Mouse (Mus musculus): ENCODE data around the gene Ppdpf. TPM values are rescaled to one million over a fixed set of nuclear protein-coding genes. Genes with fewer than 3 reads are reported as not detected.

Ppdpf gene
- polyA plus RNA-seq (2012; rRNA removed) = 96.9 and 106 TPM in 2 replicates

DNA sequence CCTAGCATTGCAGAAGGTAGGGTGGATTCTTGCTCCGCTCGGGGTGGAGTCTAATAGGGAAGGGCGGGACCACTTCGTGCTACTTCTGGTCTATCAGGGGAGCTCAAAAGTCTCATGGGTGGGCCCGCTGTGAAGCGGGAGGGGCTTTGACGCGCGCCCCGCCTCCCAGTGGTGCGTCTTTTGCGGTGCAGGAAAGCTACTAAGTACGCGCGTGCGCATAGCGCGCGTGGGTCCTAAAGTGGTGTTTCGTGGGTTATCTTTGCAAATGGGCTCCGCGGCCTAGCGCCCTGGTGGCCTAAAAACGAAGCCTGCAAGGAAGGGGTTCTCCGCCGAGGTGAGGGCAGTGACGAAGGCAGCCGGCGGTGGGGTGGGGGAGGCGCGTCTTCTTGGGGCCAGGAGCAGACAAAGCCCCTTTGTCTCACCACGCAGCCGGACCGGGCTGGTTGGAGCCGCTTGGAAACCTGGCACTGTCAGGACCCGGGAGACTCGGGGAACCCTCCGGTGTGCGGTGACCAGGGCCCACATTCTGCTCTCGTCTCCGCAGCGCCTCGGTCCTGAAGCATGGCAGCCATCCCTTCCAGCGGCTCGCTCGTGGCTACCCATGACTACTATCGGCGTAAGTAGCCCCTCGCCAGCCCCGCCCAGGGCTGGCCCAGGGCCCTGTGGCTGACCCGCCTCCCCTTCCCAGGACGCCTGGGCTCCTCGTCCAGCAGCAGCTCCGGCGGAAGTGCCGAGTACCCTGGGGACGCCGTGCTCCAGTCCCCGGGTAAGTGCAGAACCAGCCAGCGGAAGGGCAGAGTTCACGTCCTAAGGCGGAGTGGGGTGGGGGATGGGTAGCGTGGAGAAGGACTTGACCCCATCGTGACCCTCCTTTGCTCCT lies at the start of gene Ppdpf:
Gene Ppdpf (plus strand): TSS at position 127 of the 880 bp plus-strand sequence.
- no peak for DNase-seq (ENCODE audit: low read depth)

DNA sequence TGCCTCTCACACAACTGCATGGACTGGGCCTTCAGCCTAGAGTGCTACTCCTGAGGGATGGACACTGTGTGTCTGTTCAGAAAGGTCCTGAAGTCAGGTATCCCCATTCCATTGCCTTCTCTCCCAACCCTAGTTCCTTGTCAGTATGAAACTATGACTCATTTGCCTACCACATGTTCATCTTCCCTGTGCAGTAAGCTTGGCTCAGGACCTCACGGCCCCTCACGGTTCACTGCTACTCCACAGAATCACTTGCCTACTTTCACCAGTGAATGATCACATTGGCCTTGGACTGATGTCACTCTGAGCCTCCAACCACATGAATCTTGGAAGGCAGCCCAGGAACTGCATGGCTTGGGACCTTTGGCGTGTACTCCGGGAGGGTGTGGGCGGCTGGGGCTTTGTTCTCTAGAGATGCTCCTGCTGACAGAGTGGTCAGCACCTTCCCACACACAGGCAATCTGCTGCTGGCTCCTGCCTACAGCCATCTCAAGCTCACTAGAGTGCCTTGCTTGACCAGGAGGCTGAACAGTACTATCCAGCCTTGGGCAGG lies 47.3 kb upstream of the Ppdpf start:
- no peak for DNase-seq (ENCODE audit: low read depth)

DNA sequence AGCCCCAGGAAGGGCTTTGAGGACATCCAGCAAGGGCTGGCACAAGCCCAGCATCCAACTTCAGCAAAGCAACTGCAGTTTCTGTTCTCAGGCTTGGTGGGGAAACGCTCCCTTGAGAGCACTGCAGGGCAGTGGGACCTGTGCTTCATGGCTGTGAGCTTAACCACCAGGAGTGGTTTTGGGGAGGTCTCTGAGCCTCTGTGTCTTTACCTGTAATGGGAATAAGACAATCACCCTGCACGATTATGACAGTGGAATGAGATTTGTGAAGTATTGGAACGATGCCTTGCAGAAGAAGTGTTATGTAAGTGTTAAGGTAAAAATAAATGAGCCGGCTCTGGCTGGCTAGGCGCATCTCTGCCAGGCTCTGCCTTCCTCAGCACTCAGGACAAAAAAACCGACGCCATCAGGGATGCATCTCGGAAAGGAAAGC lies 44.3 kb upstream of the Ppdpf start:
- no peak for DNase-seq (ENCODE audit: low read depth)

GRCm38 (mm10) chr2:181143509-181144276 lies 43.4 kb upstream of the Ppdpf start:
- no peak for DNase-seq (ENCODE audit: low read depth)

GRCm38 (mm10) chr2:181144675-181145074 lies 42.4 kb upstream of the Ppdpf start:
- no peak for DNase-seq (ENCODE audit: low read depth)

DNA sequence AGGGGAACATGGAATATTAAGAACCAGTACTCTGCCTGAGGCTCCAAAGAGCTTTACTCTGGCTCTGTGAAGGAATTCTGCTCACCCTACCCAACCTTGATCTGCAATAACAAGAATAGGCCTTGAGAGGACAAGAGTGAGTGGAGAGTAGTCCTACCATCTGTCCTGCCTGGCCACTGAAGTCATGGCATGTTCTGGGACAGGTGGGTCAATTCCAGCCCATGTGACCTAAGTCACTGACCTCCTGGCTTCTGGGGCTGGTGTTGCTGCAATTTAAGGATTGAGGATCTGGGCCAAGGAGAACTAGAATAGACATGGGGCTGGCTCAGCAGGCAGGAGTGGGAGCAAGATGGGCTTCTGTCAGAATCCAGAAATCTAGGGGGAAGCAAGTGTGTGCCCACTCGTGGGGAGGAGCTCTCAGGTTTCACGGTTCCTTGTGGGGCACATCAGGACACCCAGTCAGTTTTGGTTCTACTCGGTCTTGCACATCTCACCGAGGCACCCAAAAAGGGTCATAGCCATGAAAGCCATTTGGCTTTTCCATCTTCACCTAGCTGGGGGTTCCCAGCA lies 40.0 kb upstream of the Ppdpf start:
- no peak for DNase-seq (ENCODE audit: low read depth)

DNA sequence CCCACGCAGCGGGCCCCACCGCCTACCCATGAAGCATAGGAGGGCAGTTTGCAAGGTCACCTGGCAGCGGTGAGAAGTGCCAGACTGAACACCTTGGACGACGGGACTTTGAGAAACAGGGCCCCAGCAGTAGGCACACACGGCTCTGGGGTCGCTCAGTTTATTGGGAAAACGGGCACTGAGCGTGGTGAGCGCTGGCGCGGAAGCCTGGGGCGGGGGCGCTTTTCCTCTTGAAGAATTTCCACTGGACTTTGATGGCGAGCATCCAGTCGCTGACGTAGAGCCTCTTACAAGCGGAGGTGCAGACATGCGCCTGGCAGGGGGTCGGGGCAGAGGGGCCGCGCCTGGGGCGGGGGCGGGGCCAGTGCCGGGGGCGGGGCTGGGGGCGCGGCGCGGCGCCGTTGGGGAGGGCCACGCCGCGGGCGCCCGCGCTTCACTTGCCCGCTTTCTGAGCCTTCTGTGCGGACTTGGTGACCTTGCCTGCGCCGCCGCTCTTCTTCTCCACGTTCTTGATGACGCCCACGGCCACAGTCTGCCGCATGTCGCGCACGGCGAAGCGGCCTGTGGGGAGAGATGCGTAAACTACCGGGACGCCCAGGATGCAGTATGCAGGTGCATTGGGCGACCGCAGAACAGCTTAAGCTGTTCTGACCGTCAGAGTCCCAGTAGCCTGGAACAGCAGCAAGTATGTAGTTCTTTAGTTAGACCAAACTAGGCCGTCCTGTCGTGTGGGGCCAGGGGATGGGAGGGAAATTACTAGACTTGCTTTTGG lies 39.3 kb upstream of the Ppdpf start:
- DNase-seq (ENCODE audit: low read depth) = no peak

DNA sequence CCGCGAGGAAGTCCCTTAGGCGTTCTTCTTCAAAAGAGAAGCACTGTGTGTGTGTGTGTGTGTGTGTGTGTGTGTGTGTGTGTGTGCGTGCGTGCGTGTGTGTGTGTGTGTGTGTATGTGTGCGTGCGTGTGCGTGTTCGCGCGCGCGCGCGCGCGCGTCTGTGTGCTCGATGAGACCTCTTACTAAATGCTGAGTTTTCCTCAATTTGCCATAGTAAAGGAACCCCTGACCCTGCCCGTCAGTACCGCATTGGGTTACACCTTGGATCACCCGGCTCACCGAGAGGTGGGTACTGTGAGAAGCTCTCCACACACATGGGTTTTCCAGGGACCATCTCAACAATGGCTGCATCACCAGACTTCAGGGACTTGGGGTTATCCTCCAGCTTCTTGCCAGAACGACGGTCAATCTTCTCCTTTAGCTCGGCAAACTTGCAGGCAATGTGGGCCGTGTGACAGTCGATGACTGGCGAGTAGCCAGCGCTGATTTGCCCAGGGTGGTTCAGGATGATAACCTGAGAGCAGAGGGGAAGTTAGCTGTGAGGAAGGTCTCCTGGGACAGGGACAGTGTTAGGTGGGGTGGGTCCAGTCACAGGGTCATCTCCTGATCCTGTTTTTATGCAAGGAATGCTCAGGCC lies 38.6 kb upstream of the Ppdpf start:
- no peak for DNase-seq (ENCODE audit: low read depth)

DNA sequence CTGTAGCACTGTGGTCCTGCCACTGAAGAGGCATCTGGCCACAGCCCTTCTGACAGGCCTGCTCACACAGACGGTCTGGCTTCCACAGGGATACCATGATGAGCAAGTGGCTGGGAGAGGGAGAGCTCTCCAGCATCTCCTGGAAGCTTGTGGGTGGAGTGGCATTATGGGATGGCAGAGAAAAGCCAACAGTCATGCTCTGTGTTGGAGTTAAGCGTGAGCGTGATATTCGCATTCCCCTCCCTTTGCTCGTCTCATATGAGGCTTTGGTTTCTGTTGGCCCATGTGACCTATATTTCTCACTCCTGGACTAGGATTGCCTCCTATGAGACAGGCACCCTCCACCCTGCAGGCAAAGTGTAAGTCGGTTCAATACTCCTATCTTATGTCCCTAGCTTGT lies 36.8 kb upstream of the Ppdpf start:
- DNase-seq (ENCODE audit: low read depth) = no peak

DNA sequence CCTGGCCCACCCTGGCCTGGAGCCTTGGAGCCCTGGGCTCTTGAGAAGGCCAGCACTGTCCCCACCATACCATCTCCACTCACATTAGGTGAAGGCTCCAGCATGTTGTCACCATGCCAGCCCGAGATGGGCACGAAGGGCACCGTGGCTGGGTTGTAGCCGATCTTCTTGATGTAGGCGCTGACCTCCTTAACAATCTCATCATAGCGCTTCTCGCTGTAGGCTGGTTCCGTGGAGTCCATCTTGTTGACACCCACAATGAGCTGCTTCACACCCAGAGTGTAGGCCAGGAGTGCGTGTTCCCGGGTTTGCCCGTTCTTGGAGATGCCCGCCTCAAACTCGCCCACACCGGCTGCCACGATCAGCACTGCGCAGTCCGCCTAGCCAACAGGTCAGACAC lies 34.3 kb upstream of the Ppdpf start:
- DNase-seq (ENCODE audit: low read depth) = no peak

DNA sequence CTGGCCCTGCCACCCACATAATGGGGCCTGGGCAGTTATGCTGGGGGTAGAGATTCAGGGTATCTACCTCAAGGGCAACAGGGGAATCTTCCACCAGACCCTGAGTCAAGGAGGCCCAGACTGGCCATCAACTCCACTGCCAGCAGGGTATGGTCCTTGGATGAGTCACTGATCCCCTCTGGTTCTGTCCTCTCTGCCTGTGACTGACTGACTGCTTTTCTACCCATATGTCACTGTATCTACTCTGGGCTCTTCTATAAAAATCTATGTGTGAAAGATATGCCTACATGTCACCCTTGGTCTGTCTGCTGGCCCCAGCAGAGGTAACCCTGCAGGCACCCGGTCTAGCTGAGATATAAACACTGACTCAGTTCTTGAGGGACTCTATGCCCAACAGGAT lies 33.9 kb upstream of the Ppdpf start:
- no peak for DNase-seq (ENCODE audit: low read depth)

- no peak for DNase-seq (ENCODE audit: low read depth)
Measured at GRCm38 (mm10) chr2:181153837-181154236, 33.2 kb upstream of the Ppdpf start.

GRCm38 (mm10) chr2:181154361-181154760 lies 32.7 kb upstream of the Ppdpf start:
- no peak for DNase-seq (ENCODE audit: low read depth)

DNA sequence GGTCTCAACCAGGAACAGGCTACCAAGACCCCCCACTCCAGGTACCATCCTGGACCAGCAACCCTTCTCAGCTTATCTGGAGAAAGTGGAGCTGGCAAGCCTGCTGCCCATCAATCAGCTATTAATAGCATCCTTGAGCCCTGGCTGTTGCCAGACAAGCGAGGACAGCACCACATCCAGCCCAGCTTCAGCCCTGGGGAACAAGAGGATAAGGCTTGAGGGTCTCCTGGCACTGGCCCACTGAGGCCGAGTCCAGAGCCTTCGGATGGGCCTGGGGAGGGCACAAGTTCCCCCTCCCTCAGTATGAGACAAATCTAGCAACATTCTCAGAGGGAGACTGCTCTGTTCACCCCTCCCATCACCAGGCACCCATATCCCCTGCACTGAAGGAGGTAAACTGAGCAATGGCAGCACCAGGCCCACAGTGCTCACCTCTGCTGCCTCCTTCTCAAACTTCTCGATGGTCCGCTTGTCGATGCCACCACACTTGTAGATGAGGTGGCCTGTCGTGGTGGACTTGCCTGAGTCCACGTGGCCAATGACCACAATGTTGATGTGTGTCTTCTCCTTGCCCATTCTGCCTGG lies 32.1 kb upstream of the Ppdpf start:
- no peak for DNase-seq (ENCODE audit: low read depth)

DNA sequence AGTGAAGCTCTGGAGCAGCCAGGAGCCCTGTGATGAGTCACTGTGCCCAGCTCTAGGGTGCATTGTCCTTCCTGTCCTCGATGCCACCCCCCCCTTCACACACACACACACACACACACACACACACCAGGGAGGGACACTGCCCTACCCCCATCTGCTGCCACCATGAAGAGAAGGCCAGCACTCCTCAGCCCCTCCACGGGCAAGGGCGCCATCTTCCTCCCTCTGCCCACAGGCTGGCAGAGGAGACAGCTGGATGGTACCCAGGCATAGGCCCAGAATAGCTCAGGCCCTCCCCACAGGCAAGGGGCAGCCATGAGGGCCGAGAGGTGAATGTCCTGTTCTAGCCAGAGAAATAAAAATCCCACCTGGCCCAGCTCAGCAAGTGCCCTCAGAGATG lies 31.2 kb upstream of the Ppdpf start:
- no peak for DNase-seq (ENCODE audit: low read depth)

- DNase-seq (ENCODE audit: low read depth) = no peak
Measured at GRCm38 (mm10) chr2:181156248-181157121, 30.6 kb upstream of the Ppdpf start, which contains the start of gene Eef1a2. TSS of gene Eef1a2 (minus strand) at chr2:181157014.

DNA sequence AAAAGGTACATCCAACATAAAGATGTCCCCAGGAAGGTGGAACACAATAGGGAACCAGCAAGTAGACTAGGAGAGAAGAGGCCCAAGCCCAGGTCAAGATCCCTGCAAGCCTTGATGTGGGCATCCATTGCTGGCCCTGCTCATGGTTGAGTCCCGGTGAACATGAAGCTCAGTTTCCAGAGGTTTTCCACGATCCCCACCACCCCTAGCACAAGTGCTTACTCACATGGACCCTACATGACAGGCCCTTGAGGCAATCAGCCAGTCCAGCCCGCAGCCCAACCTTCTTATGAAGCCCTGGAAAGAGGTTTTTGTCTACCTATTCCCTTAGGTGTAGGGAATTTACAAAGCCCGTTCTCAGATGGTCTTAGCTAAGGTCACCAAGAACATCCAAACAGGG lies 29.9 kb upstream of the Ppdpf start:
- DNase-seq (ENCODE audit: low read depth) = no peak

DNA sequence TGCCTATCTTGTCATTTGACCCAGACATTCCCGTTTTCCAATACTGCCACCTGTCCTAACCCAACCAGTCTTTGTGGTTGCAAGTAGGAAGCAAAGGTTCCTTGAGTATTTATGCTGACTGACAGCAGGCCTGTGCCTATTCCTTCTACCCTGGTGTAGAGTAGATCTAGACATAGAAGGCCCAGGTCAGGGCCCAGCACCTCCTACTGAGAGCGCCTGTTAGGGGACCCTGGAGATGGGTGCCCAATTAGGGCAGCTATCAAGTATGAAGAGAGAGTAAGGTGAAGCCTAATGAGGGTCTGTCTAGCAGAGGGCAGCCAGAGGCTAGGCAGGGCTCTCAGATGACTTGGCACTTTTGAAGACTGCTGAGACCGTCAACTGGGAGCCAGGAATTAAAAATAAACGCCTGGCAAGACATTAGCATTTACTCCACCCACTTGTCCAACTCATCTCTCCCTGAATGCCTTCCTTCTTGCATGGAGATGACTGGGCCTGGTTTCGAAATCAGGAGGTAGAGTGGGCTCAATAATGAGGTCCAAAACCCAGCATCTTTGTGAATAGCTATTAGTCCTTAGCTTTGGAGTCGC lies 29.2 kb upstream of the Ppdpf start:
- DNase-seq (ENCODE audit: low read depth) = no peak

DNA sequence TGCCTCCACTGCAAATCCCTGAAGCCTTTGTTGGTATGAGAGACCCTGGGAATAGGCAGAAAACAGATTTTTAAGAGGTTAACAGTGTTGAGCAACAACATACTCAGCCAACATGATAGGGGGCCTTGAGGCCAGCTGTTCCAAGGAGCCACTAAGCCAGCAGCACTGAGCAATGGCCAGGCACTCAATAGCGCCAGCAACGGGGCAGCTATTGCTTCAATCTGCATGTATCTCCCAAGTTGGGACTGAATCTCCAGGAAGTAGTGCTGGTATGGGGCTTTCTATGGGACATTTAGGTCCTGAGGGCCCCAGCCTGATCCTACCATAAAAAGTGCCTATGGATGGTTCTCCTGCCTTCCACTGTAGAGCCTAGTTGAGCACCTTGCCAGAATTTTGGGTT lies 28.6 kb upstream of the Ppdpf start:
- DNase-seq (ENCODE audit: low read depth) = no peak
